Mouse (Mus musculus): Measurements from ENCODE around the gene Kansl1l. TPM values are rescaled to one million over a fixed set of nuclear protein-coding genes. Genes with fewer than 3 reads are reported as not detected.
A peak's percentile ranks its signal among the peaks of the same experiment; 100 is the strongest.

Kansl1l gene
- polyA plus RNA-seq, 1 experiment from 2014 or later = 6.5 TPM

- no peaks in the 10 kb centered on the region for H3K27me3 ChIP-seq (ENCODE audit: control insufficient read depth, insufficient read depth, low read length)
- H3K4me1 ChIP-seq (replicated peaks; ENCODE audit: control insufficient read depth, insufficient read depth) = no peaks in the 10 kb centered on the region
- no peak overlapping the region for H3K4me3 ChIP-seq (ENCODE audit: low read depth, low read length)
- H3K36me3 ChIP-seq (ENCODE audit: control insufficient read depth, insufficient read depth, low read length) = no peaks in the 10 kb centered on the region
- TF ChIP-seq EP300 (optimal IDR thresholded peaks at IDR 0.05) (no peak), CTCF (IDR thresholded peaks at IDR 0.05; ENCODE audit: low read depth) (no peak)
- no peak overlapping the region for H3K27ac ChIP-seq (replicated peaks)
- no peak overlapping the region for H3K9ac ChIP-seq (ENCODE audit: low read length)
- 46% methylated on average over 2 of the region's 2 CpGs for WGBS
- H3K4me2 ChIP-seq (replicated peaks; ENCODE audit: low read depth) = no peak overlapping the region
- H3K9me3 ChIP-seq (ENCODE audit: control insufficient read depth, low read length) = no peaks in the 10 kb centered on the region
- DNase-seq (ENCODE audit: low spot score) = no peak
- ATAC-seq (ENCODE audit: low FRiP score, low TSS enrichment) = peak; percentile 71
Observed at GRCm38 (mm10) chr1:66792838-66793466, 24.4 kb downstream of the Kansl1l start.

GRCm38 (mm10) chr1:66782296-66782695 is 35.1 kb downstream of the Kansl1l start:
- no peak overlapping the region for H3K27ac ChIP-seq (replicated peaks)
- WGBS = 32% methylated on average over 2 of the region's 2 CpGs
- no peaks in the 10 kb centered on the region for H3K36me3 ChIP-seq (ENCODE audit: control insufficient read depth, insufficient read depth, low read length)
- H3K4me3 ChIP-seq (ENCODE audit: low read depth, low read length) = no peak overlapping the region
- H3K4me2 ChIP-seq (replicated peaks; ENCODE audit: low read depth) = no peak overlapping the region
- no peak overlapping the region for H3K9ac ChIP-seq (ENCODE audit: low read length)
- H3K9me3 ChIP-seq (ENCODE audit: control insufficient read depth, low read length) = no peaks in the 10 kb centered on the region
- ATAC-seq (ENCODE audit: low FRiP score, low TSS enrichment) (peak; percentile 51; the same call in 1 of the 2 replicates), DNase-seq (ENCODE audit: low spot score) (no peak)
- no peaks in the 10 kb centered on the region for H3K4me1 ChIP-seq (replicated peaks; ENCODE audit: control insufficient read depth, insufficient read depth)
- TF ChIP-seq EP300 (optimal IDR thresholded peaks at IDR 0.05) = no peak
- TF ChIP-seq CTCF (IDR thresholded peaks at IDR 0.05; ENCODE audit: low read depth) = no peak
- H3K27me3 ChIP-seq (ENCODE audit: control insufficient read depth, insufficient read depth, low read length) = no peaks in the 10 kb centered on the region

DNA sequence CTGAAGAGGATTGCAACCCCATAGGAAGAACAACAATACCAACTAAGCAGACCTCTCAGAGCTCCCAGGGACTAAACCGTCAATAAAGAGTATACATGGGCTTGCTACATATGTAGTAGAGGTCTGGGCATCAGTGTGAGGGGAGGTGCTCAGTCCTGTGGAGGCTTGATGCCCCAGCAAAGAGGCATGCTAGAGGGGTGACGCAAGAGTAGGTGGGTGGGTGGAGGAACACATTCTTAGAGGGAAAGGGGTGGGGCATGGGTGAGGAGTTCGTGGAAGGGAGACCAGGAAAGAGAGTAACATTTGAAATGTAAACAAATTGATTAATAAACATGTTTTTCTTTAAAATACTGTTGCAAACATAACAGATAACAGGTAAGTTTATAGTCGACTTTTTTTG is 36.3 kb downstream of the Kansl1l start:
- H3K4me2 ChIP-seq (replicated peaks; ENCODE audit: low read depth) = no peak overlapping the region
- DNase-seq (ENCODE audit: low spot score) (no peak), ATAC-seq (ENCODE audit: low FRiP score, low TSS enrichment) (peak; percentile 47; the same call in 1 of the 2 replicates)
- no peaks in the 10 kb centered on the region for H3K4me1 ChIP-seq (replicated peaks; ENCODE audit: control insufficient read depth, insufficient read depth)
- H3K36me3 ChIP-seq (ENCODE audit: control insufficient read depth, insufficient read depth, low read length) = no peaks in the 10 kb centered on the region
- WGBS = 62% methylated on average over 4 of the region's 4 CpGs
- no peak overlapping the region for H3K9ac ChIP-seq (ENCODE audit: low read length)
- H3K4me3 ChIP-seq (ENCODE audit: low read depth, low read length) = no peak overlapping the region
- no peaks in the 10 kb centered on the region for H3K27me3 ChIP-seq (ENCODE audit: control insufficient read depth, insufficient read depth, low read length)
- TF ChIP-seq CTCF (IDR thresholded peaks at IDR 0.05; ENCODE audit: low read depth) (no peak), EP300 (optimal IDR thresholded peaks at IDR 0.05) (no peak)
- H3K27ac ChIP-seq (replicated peaks) = no peak overlapping the region
- H3K9me3 ChIP-seq (ENCODE audit: control insufficient read depth, low read length) = no peaks in the 10 kb centered on the region

- WGBS = 84% methylated on average over 1 of the region's 1 CpGs
- TF ChIP-seq CTCF (IDR thresholded peaks at IDR 0.05; ENCODE audit: low read depth) (no peak), EP300 (optimal IDR thresholded peaks at IDR 0.05) (no peak)
- Histone ChIP-seq H3K27me3 (ENCODE audit: control insufficient read depth, insufficient read depth, low read length) (no peaks in the 10 kb centered on the region), H3K9ac (ENCODE audit: low read length) (no peak overlapping the region), H3K9me3 (ENCODE audit: control insufficient read depth, low read length) (no peaks in the 10 kb centered on the region), H3K27ac (replicated peaks) (no peak overlapping the region), H3K36me3 (ENCODE audit: control insufficient read depth, insufficient read depth, low read length) (no peaks in the 10 kb centered on the region), H3K4me1 (replicated peaks; ENCODE audit: control insufficient read depth, insufficient read depth) (no peaks in the 10 kb centered on the region), H3K4me3 (ENCODE audit: low read depth, low read length) (no peak overlapping the region), H3K4me2 (replicated peaks; ENCODE audit: low read depth) (no peak overlapping the region)
- DNase-seq (ENCODE audit: low spot score) (no peak), ATAC-seq (ENCODE audit: low FRiP score, low TSS enrichment) (no peak)
Observed at GRCm38 (mm10) chr1:66778798-66779197, 38.6 kb downstream of the Kansl1l start.

GRCm38 (mm10) chr1:66777878-66778277 is 39.5 kb downstream of the Kansl1l start:
- Histone ChIP-seq H3K9me3 (ENCODE audit: control insufficient read depth, low read length) (no peaks in the 10 kb centered on the region), H3K27ac (replicated peaks) (no peak overlapping the region), H3K4me3 (ENCODE audit: low read depth, low read length) (no peak overlapping the region), H3K27me3 (ENCODE audit: control insufficient read depth, insufficient read depth, low read length) (no peaks in the 10 kb centered on the region), H3K4me1 (replicated peaks; ENCODE audit: control insufficient read depth, insufficient read depth) (no peaks in the 10 kb centered on the region), H3K36me3 (ENCODE audit: control insufficient read depth, insufficient read depth, low read length) (no peaks in the 10 kb centered on the region), H3K4me2 (replicated peaks; ENCODE audit: low read depth) (no peak overlapping the region), H3K9ac (ENCODE audit: low read length) (no peak overlapping the region)
- WGBS = 30% methylated on average over 2 of the region's 2 CpGs
- DNase-seq (ENCODE audit: low spot score) (peak; percentile 27), ATAC-seq (ENCODE audit: low FRiP score, low TSS enrichment) (peak; percentile 74; the same call in 1 of the 2 replicates)
- TF ChIP-seq EP300 (optimal IDR thresholded peaks at IDR 0.05) (no peak), CTCF (IDR thresholded peaks at IDR 0.05; ENCODE audit: low read depth) (no peak)

DNA sequence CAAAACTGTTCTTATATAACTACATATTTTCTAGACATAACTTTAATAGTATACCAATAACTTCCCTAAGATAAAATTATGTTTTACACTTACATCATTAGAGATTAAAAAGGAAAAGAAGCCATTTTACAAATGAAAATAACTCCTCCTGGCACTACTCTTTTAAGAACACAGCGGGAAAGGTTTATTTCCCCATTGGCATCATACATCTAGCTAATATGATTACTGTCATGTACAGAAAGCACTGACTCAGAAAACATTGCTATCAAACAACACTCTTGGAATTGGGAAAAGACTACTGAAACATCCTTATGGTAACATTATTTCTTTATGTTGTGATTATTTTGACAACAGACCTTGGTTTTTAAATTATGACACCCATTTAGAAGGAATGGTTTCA is 48.6 kb downstream of the Kansl1l start:
- TF ChIP-seq CTCF (IDR thresholded peaks at IDR 0.05; ENCODE audit: low read depth) (no peak), EP300 (optimal IDR thresholded peaks at IDR 0.05) (no peak)
- no peak for DNase-seq (ENCODE audit: low spot score)
- Histone ChIP-seq H3K36me3 (ENCODE audit: control insufficient read depth, insufficient read depth, low read length) (no peaks in the 10 kb centered on the region; the same call in 1 of the 2 replicates), H3K4me1 (replicated peaks; ENCODE audit: control insufficient read depth, insufficient read depth) (no peaks in the 10 kb centered on the region), H3K27ac (replicated peaks) (no peak overlapping the region), H3K9ac (ENCODE audit: low read length) (no peak overlapping the region), H3K4me2 (replicated peaks; ENCODE audit: low read depth) (no peak overlapping the region), H3K27me3 (ENCODE audit: control insufficient read depth, insufficient read depth, low read length) (no peaks in the 10 kb centered on the region), H3K4me3 (ENCODE audit: low read depth, low read length) (no peak overlapping the region), H3K9me3 (ENCODE audit: control insufficient read depth, low read length) (no peaks in the 10 kb centered on the region)
- ATAC-seq (ENCODE audit: low FRiP score, low TSS enrichment) = no peak
- 89% methylated on average over 1 of the region's 1 CpGs for whole genome bisulfite sequencing
